Mouse (Mus musculus) right cerebral cortex, postnatal 36 days (tissue): ENCODE results near the gene Prrx1.

ENCODE experiments used
- DNase-seq, 2 experiments: peaks; one replicate each; pipeline ENCODE4 v3.0.0; 2022; ENCODE audit warnings: low spot score in 2 of 2, mixed read lengths in 1 of 2

Prrx1 gene

GRCm38 (mm10) chr1:163313101-163313773 lies at the start of gene Prrx1:
Gene Prrx1 (minus strand): TSS chr1:163313710.
- no peak for DNase-seq

GRCm38 (mm10) chr1:163362202-163362601 lies 48.7 kb upstream of the Prrx1 start:
- no peak for DNase-seq

DNA sequence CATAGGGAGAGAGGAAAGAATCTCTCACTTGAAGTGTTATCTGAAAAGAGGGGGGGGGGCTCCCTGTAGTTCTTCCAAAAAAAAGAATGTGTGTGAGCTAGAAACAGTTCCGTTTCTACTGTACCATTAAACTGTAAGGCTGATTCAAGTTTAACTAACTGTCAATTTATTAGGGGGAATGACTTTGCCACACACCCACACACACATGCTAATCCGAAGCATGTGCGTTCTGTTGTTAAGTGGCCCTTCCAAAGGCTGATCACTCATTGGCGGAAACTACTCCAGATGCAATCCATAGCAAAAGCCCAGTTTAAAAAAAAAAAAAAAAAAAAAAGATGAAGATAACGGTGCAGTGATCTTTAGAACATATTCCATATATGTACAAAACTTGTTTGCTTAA lies 47.9 kb upstream of the Prrx1 start:
- no peak for DNase-seq

DNA sequence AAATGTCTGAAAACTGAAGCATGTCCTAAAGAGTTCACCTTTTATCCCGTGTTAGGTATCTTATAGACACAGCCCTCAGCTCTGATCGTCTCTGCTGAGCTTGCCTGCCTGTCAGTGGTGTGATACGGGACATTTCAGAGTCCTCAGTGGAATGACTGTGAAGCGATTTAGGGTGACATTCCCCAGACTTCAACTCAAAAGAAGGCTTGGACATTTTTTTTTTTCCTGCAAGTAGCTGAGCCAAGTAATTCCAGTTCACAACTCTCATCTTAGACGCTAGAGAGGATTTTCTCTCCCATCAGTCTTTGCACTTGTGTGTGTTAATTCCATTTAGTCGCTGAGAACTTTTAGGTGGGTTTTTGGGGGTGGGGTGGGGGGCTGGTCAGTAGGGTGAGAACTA lies 47.3 kb upstream of the Prrx1 start:
- no peak for DNase-seq

DNA sequence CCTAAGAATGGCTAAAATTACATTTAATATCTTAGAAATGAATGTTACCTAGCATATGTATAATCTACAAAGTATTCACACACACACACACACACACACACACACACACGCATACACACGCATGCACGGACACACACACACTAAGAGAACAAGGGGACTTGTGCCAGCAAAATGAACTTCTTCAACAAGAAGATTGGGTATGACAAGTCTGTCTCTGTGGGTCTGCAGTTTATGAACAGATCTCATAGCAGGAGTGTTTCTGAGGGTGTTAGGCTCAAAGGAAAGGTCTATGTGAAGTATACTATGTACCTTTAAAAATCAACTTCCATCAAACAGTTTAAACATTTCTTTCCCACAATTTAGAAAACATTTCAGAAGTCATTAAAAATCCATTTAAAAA lies 46.0 kb upstream of the Prrx1 start:
- no peak for DNase-seq

DNA sequence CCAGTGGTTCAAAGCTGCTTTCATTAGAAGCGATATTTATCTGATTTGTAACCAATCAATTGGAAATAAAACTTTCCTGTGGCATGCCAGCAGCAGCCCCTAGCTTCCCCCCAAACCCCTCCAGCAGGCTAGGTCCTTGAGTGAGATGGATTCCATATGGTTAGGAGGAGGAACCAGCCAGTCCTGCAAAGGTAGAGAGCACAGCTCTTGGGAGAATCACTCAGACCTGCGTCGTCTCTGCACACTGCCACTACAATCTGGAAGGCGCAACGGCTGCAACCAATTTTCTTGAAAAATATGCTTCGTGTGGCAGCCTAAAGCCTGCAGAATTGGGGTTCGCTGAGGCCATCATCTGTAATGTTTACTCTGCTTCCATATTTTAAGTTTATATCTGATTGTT lies 44.7 kb upstream of the Prrx1 start:
- no peak for DNase-seq

- no peak for DNase-seq
These were observed 44.2 kb upstream of the Prrx1 start for GRCm38 (mm10) chr1:163357733-163358132.

- DNase-seq = no peak
These were observed 42.7 kb upstream of the Prrx1 start for GRCm38 (mm10) chr1:163356167-163356566.

GRCm38 (mm10) chr1:163355626-163356156 lies 42.2 kb upstream of the Prrx1 start:
- no peak for DNase-seq

- no peak for DNase-seq
These were observed 37.5 kb upstream of the Prrx1 start for GRCm38 (mm10) chr1:163350988-163351387.

DNA sequence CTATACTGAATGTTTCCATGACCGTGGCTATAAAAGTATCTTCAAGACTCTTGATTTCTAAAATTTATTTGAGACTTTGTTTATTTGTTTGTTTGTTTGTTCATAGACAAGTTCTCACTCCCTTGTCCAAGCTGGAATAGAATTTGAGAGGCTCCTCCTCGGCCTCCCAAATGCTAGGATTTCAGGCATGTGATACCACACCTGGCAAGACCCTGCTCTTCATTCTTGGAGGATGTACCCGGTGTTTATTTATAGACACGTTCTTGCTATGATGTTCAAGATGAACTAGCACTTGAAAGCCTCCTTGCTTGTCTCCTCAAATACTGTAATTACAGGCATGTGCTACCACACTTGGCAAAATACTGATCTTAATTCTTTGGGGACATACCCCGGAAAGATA lies 32.0 kb upstream of the Prrx1 start:
- DNase-seq = no peak

DNA sequence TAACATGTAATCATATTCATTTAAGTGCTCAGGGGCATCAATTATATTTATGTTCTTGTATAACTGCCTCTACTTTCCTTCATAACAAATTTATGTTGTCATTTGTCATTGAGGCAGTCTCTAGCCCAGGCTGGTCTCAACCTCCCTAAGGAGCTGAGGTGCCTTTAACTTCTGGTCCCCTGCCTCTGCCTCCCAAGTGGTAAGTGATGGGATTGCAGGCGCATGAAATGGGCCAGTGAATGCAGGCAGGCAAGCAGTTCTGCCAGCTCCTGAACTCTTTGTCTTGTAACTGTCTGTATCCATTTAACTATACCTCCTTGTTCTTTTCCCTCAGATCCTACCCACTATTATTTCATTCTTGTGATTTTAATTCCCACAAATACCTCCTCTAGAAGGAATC lies 31.4 kb upstream of the Prrx1 start:
- no peak for DNase-seq

- no peak for DNase-seq
These were observed 25.7 kb upstream of the Prrx1 start for GRCm38 (mm10) chr1:163339219-163339561.

DNA sequence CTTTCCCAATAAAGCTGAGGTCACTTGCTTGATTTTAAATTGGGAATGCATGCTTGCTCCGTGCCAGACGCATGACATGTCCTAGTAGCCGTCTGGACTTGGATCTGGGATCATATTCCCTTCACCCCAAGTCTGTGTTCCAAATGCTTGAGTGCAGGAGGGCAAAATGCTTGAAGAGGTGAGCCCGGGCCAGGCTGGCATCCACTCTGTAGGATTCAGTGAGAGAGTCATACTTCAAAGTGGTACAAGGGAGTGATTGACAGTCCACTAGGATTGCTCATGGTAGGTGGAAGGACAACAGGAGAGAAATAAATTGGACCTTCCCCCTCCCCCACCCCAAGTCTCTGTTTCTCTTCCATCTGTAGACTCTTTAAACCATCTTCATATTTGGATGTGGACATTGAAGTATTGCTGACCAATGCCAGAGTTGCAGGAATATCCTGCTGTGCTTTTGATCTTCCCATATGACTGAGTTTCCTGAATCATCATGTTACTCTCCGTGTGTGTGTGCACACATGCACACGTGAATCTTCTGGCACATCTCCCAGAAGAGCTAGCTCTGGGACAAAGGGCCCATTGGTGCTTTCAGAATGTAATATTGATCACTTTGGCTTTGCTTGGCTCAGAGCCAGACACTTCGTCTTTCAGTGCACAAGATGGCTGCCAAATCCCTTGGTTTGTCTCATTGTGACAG lies 25.2 kb upstream of the Prrx1 start:
- no peak for DNase-seq

- no peak for DNase-seq
These were observed 24.3 kb upstream of the Prrx1 start for GRCm38 (mm10) chr1:163337821-163338220.

GRCm38 (mm10) chr1:163327279-163327678 lies 13.8 kb upstream of the Prrx1 start:
- DNase-seq = no peak

GRCm38 (mm10) chr1:163319669-163320571 lies 6.4 kb upstream of the Prrx1 start:
- DNase-seq = no peak

DNA sequence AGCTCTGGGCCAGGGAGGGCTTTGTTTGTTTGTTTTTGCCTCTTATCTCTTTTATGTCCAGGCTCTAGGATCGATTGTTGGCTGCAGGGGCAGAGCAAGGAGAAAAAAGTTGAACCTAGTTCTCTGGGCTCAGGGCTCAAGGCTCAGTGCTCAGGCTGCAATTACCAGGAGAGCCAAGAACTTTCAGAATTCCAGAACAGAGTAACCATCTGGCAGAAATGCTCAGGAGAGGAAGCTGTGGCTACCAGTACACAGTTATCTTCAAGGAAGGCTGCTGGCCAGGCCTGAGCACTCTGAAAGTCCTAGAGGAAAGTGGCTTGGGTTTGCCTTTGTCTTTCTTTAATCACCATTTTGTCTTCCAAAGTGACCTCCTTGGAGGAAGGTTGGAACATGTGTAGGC lies 3.4 kb upstream of the Prrx1 start:
- DNase-seq = no peak

DNA sequence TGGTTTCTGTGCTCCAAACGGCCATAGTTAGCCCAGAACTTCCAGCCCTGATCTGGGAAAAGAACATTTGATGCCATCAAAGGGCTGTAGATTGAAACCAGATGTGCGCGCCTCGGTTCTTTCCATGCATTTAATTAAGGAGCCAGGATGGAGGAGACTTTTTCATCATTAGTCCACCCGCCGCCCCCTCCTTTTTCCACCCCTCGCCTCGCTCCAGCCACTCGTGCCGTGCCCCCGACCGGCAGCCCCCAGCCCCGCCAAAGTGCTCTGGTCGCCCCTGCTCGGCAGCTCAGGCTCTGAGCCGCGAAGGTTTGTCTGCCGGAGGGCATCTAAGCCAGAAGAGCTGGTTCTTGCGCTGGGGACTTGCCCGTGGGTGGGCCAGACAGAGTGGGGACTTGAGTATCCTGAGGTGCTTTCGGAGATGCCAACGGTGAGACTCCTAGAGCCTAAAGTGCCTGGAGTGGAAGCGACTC lies 1.4 kb upstream of the Prrx1 start:
- DNase-seq = no peak

DNA sequence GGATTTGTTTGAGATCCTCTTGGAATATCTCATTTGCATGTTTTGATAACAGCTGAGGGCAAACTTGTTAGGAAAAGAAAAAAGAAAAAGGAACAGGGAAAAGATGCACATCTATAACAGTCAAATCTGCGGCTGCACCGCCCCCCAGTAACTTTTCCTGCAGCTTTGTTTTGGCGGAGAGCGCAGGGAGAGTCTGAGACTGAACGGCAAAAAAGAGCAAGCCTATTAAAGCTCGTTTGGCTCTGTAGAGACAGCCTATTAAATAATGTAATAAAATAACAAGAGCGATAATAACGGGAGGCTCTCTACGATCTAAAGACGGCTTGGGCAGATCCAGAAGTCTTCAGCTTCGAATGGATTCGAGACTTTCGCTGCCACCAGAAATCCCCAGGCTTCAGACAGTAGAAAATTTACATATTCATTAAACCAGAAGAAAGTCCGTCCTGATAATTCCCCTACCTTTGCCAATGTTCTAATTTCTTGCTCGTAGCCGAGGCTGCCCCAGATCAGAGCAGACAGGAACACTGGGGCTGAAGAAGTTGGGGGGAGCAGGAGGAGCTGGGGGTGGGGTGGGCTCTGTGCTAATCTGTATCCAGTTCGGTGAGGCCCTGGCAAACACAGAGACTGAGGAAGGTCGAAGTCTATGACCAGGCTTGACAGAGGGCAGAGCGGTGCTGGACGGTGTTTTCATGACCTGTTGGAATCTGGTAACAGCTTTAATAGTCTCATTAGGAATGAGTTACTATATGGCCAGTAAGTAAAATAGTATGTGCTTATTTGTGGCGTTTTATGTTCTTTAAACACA lies 613 bp upstream of the Prrx1 start:
- DNase-seq = no peak
